Mouse (Mus musculus): ENCODE measurements at regions not wholly inside any gene's neighbourhood (a gene's known extent, or its start where the extent isn't known, plus 50 kb on each side); places are given as distances from the start of the nearest gene placed in this dataset.

DNA sequence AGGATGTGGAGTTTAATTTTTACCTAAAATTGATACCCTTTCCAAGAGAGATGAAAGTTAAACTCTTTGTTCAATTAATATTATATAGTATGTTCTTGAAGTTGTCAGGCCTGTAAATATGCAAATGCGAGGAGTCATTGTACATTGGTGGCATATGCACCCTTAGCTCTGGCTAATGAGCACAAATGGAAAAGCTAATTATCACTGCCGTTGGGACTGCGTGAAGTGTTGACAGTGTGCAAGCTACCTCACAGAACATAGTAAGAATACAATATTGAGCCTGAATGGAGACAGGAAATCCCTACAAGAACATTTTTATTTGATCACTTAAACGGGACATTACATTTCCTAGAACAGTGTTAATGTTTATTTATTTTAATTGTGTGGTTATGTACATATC is 241.5 kb upstream of the Dlgap1 start:
- Histone ChIP-seq H3K4me2 (ENCODE audit: low read depth, low read length) (no peak overlapping the region), H3K9me3 (replicated peaks; ENCODE audit: control insufficient read depth, low read length) (no peaks in the 10 kb centered on the region), H3K4me3 (ENCODE audit: low read depth, low read length) (no peak overlapping the region), H3K27ac (replicated peaks; ENCODE audit: low read depth, low read length) (no peak overlapping the region), H3K9ac (replicated peaks; ENCODE audit: low read length) (no peak overlapping the region), H3K27me3 (ENCODE audit: control insufficient read depth, insufficient read depth, low read length) (no peaks in the 10 kb centered on the region), H3K4me1 (ENCODE audit: control insufficient read depth, insufficient read depth, low read length) (no peaks in the 10 kb centered on the region), H3K36me3 (replicated peaks; ENCODE audit: control insufficient read depth, insufficient read depth, low read depth, low read length) (no peaks in the 10 kb centered on the region)
- WGBS: 88% methylated on average over 4 of the region's 4 CpGs
- DNase-seq (ENCODE audit: low spot score): no peak
- no peak for ATAC-seq (replicated peaks; ENCODE audit: insufficient number of reproducible peaks, low FRiP score, low TSS enrichment, low read depth)

DNA sequence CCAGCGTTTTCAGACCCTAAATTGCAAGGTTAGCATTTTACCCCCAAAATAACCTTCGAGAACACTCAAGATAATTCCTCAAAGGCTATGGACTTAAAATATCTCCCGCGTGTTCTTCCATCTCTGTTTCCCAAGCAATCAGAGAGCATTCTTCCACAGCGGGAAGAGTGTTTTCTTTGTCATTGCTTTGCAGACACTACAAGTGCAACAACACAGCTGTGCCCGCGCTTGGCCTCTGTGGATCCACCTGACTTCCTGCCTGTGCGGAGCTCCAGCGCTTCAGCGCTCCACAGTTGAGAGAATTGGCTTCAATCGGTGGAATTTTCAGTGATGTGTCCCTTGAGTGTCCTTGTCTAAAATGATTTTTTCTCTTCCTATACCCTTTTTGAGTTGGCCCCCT is 235.9 kb upstream of the Dlgap1 start:
- no peak overlapping the region for H3K9ac ChIP-seq (replicated peaks; ENCODE audit: low read length)
- no peaks in the 10 kb centered on the region for H3K36me3 ChIP-seq (replicated peaks; ENCODE audit: control insufficient read depth, insufficient read depth, low read depth, low read length)
- H3K4me2 ChIP-seq (ENCODE audit: low read depth, low read length): no peak overlapping the region
- ATAC-seq (replicated peaks; ENCODE audit: insufficient number of reproducible peaks, low FRiP score, low TSS enrichment, low read depth): no peak
- H3K4me1 ChIP-seq (ENCODE audit: control insufficient read depth, insufficient read depth, low read length): no peaks in the 10 kb centered on the region
- H3K4me3 ChIP-seq (ENCODE audit: low read depth, low read length): no peak overlapping the region
- 88% methylated on average over 11 of the region's 11 CpGs for WGBS
- DNase-seq (ENCODE audit: low spot score): no peak
- H3K27me3 ChIP-seq (ENCODE audit: control insufficient read depth, insufficient read depth, low read length): no peaks in the 10 kb centered on the region
- no peak overlapping the region for H3K27ac ChIP-seq (replicated peaks; ENCODE audit: low read depth, low read length)
- H3K9me3 ChIP-seq (replicated peaks; ENCODE audit: control insufficient read depth, low read length): no peaks in the 10 kb centered on the region

DNA sequence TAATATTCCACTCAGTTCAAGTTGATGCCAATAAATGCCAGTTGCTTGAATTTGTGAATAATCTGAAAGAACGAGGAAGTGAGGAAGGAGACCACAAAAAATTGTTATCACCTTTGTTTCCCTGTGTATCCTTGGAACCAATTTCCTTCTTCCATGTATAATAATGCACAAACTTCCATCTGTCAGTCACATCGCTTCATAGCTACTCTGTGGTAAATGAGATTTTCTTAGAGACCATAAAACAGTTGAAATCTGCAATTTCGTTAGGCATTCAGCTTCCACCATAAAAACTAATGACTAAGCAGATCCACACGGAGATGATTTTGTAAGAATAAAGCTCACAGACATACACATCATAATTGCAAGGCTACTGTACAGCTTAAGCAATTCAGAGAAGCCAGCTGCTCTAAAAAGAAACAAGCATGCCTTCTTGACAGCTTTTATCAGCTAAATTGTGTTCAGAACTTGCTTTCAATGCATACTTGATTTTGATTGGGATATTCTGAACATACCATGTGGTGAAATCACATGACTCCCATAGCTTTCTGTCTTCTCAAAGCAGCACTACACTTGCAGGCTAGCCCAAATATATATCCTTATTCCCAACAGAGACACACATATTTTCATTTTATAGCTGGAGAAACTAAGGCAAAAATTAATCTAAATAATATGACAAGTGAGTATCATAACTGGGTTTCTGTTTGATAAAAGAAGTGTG is 232.3 kb upstream of the Dlgap1 start:
- DNase-seq (ENCODE audit: low spot score) (no peak), ATAC-seq (replicated peaks; ENCODE audit: insufficient number of reproducible peaks, low FRiP score, low TSS enrichment, low read depth) (no peak)
- Histone ChIP-seq H3K36me3 (replicated peaks; ENCODE audit: control insufficient read depth, insufficient read depth, low read depth, low read length) (no peaks in the 10 kb centered on the region), H3K4me2 (ENCODE audit: low read depth, low read length) (no peak overlapping the region), H3K9me3 (replicated peaks; ENCODE audit: control insufficient read depth, low read length) (no peaks in the 10 kb centered on the region), H3K4me3 (ENCODE audit: low read depth, low read length) (no peak overlapping the region), H3K27me3 (ENCODE audit: control insufficient read depth, insufficient read depth, low read length) (no peaks in the 10 kb centered on the region), H3K9ac (replicated peaks; ENCODE audit: low read length) (no peak overlapping the region), H3K4me1 (ENCODE audit: control insufficient read depth, insufficient read depth, low read length) (no peaks in the 10 kb centered on the region), H3K27ac (replicated peaks; ENCODE audit: low read depth, low read length) (no peak overlapping the region)
- 81% methylated on average over 4 of the region's 4 CpGs for WGBS

DNA sequence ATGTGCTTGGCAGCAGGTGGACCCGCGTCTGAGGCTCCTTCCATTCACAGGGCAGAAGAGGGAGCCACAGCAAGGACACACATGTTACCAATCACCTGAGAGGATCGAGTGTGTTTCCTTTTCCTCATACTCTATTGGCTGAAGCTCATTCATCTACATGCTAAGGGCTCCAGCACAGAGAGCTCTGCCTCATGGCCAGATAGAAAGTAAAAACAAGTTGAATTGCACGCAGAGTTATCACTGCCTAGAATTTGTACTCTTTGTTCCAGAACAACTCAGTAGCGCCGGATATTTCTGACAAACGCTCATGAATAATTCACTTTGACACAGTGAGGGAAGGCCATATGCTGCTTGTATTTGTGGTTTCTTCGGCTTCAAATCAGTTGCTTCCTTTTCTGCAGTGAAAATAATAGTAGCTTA is 199.9 kb upstream of the Dlgap1 start:
- no peaks in the 10 kb centered on the region for H3K9me3 ChIP-seq (replicated peaks; ENCODE audit: control insufficient read depth, low read length)
- H3K4me2 ChIP-seq (ENCODE audit: low read depth, low read length): no peak overlapping the region
- no peaks in the 10 kb centered on the region for H3K4me1 ChIP-seq (ENCODE audit: control insufficient read depth, insufficient read depth, low read length)
- H3K27ac ChIP-seq (replicated peaks; ENCODE audit: low read depth, low read length): no peak overlapping the region
- H3K36me3 ChIP-seq (replicated peaks; ENCODE audit: control insufficient read depth, insufficient read depth, low read depth, low read length): no peaks in the 10 kb centered on the region
- DNase-seq (ENCODE audit: low spot score) (peak; percentile 40), ATAC-seq (replicated peaks; ENCODE audit: insufficient number of reproducible peaks, low FRiP score, low TSS enrichment, low read depth) (peak; percentile 67; the same call in 1 of the 2 replicates)
- no peak overlapping the region for H3K9ac ChIP-seq (replicated peaks; ENCODE audit: low read length)
- no peaks in the 10 kb centered on the region for H3K27me3 ChIP-seq (ENCODE audit: control insufficient read depth, insufficient read depth, low read length)
- H3K4me3 ChIP-seq (ENCODE audit: low read depth, low read length): no peak overlapping the region
- WGBS: 71% methylated on average over 8 of the region's 8 CpGs

DNA sequence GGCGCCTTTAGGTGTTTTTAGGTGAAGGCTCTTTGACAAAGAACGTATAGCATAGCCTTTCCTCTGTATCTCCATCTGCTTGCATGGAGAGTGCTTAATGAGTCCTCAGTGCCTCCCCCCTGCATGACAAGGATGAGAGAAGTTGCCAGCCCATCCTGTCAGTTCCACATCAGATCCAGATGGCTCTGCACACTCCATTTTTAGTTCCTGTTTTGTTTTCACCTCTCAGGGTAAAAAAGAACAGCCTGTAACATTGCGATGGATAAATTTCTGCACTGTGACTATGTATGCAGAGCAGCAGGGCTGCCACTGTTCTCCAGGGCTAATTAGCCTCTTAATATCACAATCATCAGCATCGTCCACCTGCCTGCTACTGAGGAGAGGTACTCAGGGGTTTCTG is 198.8 kb upstream of the Dlgap1 start:
- no peaks in the 10 kb centered on the region for H3K36me3 ChIP-seq (replicated peaks; ENCODE audit: control insufficient read depth, insufficient read depth, low read depth, low read length)
- ATAC-seq (replicated peaks; ENCODE audit: insufficient number of reproducible peaks, low FRiP score, low TSS enrichment, low read depth) (no peak), DNase-seq (ENCODE audit: low spot score) (no peak)
- H3K4me1 ChIP-seq (ENCODE audit: control insufficient read depth, insufficient read depth, low read length): no peaks in the 10 kb centered on the region
- H3K27ac ChIP-seq (replicated peaks; ENCODE audit: low read depth, low read length): no peak overlapping the region
- no peak overlapping the region for H3K4me3 ChIP-seq (ENCODE audit: low read depth, low read length)
- H3K4me2 ChIP-seq (ENCODE audit: low read depth, low read length): no peak overlapping the region
- no peak overlapping the region for H3K9ac ChIP-seq (replicated peaks; ENCODE audit: low read length)
- 79% methylated on average over 4 of the region's 4 CpGs for WGBS
- H3K9me3 ChIP-seq (replicated peaks; ENCODE audit: control insufficient read depth, low read length): no peaks in the 10 kb centered on the region
- H3K27me3 ChIP-seq (ENCODE audit: control insufficient read depth, insufficient read depth, low read length): no peaks in the 10 kb centered on the region

DNA sequence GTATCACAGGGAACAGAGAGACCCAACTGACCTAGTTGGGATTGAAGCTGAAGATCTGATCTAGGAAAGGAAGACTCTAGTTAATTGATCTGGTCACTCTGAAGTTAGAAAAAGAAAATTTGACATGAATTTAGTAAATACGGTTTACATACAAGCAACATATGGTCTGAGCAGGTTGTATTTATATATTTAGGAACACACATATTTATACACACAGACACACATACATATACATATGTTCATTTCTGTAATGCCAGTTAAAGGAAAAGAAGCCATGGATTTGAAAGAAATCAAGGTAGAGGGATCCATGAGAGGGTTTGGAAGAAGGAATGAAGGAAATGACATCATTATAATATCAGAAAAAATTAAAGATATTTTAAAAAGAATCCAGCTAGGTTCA is 187.7 kb upstream of the Dlgap1 start:
- Histone ChIP-seq H3K27ac (replicated peaks; ENCODE audit: low read depth, low read length) (no peak overlapping the region), H3K4me1 (ENCODE audit: control insufficient read depth, insufficient read depth, low read length) (no peaks in the 10 kb centered on the region)

DNA sequence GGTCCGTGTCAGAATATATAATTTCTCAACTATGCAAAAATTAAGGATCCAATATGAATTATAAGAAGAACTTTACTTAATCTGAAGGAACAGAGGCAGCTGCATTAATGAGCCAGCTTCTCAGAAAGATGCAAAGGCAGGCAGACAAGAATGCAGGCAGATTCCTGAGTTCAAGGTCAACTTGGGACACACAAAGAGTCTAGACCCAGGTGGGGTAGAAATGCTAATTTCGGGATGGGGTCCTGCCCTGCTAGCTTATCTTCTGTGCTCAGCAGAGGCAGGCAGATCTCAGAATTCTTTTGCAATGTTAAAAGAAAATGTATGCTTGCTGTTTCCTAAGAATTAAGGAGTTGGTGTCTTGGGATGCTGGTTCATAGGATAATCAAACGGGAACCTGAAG is 181.9 kb upstream of the Dlgap1 start:
- no peak overlapping the region for H3K9ac ChIP-seq (replicated peaks; ENCODE audit: low read length)
- ATAC-seq (replicated peaks; ENCODE audit: insufficient number of reproducible peaks, low FRiP score, low TSS enrichment, low read depth): no peak
- DNase-seq (ENCODE audit: low spot score): no peak
- no peaks in the 10 kb centered on the region for H3K9me3 ChIP-seq (replicated peaks; ENCODE audit: control insufficient read depth, low read length)
- no peak overlapping the region for H3K4me2 ChIP-seq (ENCODE audit: low read depth, low read length)
- no peak overlapping the region for H3K4me3 ChIP-seq (ENCODE audit: low read depth, low read length)
- no peaks in the 10 kb centered on the region for H3K36me3 ChIP-seq (replicated peaks; ENCODE audit: control insufficient read depth, insufficient read depth, low read depth, low read length)
- no peak overlapping the region for H3K27ac ChIP-seq (replicated peaks; ENCODE audit: low read depth, low read length)
- WGBS: 74% methylated on average over 3 of the region's 3 CpGs
- no peaks in the 10 kb centered on the region for H3K4me1 ChIP-seq (ENCODE audit: control insufficient read depth, insufficient read depth, low read length)
- no peaks in the 10 kb centered on the region for H3K27me3 ChIP-seq (ENCODE audit: control insufficient read depth, insufficient read depth, low read length)

More for the DNA sequence above, 187.7 kb upstream of the Dlgap1 start:
- Histone ChIP-seq H3K27me3 (ENCODE audit: control insufficient read depth, insufficient read depth, low read length) (no peaks in the 10 kb centered on the region), H3K9ac (replicated peaks; ENCODE audit: low read length) (no peak overlapping the region), H3K4me3 (ENCODE audit: low read depth, low read length) (no peak overlapping the region), H3K9me3 (replicated peaks; ENCODE audit: control insufficient read depth, low read length) (no peaks in the 10 kb centered on the region), H3K36me3 (replicated peaks; ENCODE audit: control insufficient read depth, insufficient read depth, low read depth, low read length) (no peaks in the 10 kb centered on the region), H3K4me2 (ENCODE audit: low read depth, low read length) (no peak overlapping the region)
- DNase-seq (ENCODE audit: low spot score) (no peak), ATAC-seq (replicated peaks; ENCODE audit: insufficient number of reproducible peaks, low FRiP score, low TSS enrichment, low read depth) (no peak)
- 82% methylated on average over 1 of the region's 1 CpGs for WGBS

DNA sequence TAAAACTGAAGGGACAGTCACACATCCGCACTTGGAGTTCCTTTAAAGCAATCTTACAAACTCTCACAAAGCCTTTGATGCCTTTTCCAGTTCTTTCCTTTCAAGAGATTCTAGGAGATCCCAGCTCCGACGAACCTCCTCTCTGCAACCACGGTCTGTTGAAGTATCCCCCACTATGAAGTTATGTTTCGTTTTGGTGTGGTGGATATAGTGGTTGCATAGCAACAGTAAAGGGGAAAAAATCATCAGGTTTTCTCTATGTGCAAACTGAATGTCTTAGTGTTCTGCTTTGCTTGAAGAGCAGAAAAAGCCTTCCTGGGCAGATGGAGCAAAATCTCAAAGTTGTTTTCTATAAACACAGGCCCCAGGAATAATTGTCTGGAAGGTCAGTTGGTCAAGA is 147.4 kb upstream of the Dlgap1 start:
- no peak overlapping the region for H3K4me2 ChIP-seq (ENCODE audit: low read depth, low read length)

More for the DNA sequence above, 147.4 kb upstream of the Dlgap1 start:
- no peak overlapping the region for H3K4me3 ChIP-seq (ENCODE audit: low read depth, low read length)
- no peaks in the 10 kb centered on the region for H3K27me3 ChIP-seq (ENCODE audit: control insufficient read depth, insufficient read depth, low read length)
- ATAC-seq (replicated peaks; ENCODE audit: insufficient number of reproducible peaks, low FRiP score, low TSS enrichment, low read depth) (no peak), DNase-seq (ENCODE audit: low spot score) (no peak)
- 63% methylated on average over 5 of the region's 5 CpGs for WGBS
- no peaks in the 10 kb centered on the region for H3K4me1 ChIP-seq (ENCODE audit: control insufficient read depth, insufficient read depth, low read length)
- no peak overlapping the region for H3K27ac ChIP-seq (replicated peaks; ENCODE audit: low read depth, low read length)
- H3K9ac ChIP-seq (replicated peaks; ENCODE audit: low read length): no peak overlapping the region
- H3K9me3 ChIP-seq (replicated peaks; ENCODE audit: control insufficient read depth, low read length): no peaks in the 10 kb centered on the region
- H3K36me3 ChIP-seq (replicated peaks; ENCODE audit: control insufficient read depth, insufficient read depth, low read depth, low read length): no peaks in the 10 kb centered on the region
